In the genomic region with DNA sequence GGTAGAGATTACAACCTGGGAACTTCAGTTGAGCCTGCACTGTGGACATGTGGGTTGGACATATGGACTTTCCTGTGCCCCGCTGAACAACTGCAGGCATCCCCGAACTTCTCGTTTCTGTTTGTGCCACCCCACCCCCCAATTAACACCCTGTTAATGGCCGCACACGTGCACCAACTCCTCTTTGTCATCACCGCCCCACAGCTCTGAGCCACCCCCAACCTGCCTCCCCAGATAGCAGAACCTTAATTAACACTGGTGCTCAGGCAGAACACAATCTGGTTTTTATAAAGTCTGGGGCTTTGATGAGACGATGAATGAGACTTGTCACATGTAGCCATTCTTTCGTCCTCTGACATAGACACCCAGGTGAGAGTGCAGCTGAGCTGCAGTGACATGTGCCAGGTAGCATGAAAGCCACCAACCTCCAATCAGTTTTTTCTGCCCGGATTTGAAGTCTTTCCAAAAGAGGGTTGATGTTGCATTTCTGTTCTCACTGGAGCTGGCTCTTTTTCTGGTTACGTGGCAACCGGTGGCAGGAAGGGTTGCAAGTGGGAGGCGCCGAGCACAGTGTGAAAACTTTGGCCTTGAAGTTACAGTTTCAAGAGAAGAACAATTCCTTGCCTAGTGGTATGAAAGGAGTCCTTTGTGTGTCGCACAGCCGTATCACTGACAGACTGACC, we compare ENCODE assay signal across 12 mouse cellular contexts.
A peak's percentile ranks its signal among the peaks of the same experiment; 100 is the strongest.
DNase-seq lines count a peak whose midpoint lies in the region.
"Had no signal": no experiment of that assay in that cellular context is flagged by ENCODE, and none has a peak within 500 bp of the region (broad histone marks: within the 10 kb centered on the region; RNA-seq: fewer than 3 reads in every experiment).

No protein-coding gene starts in this region.

- H3K36me3 ChIP-seq in limb, embryonic 10.5 days: no peaks in the 10 kb centered on the region
- H3K36me3 ChIP-seq: stomach, embryonic 15.5 days had no signal

- peak overlapping the region; percentile 8; the same call in 1 of the 2 replicates for H3K4me3 ChIP-seq in limb, embryonic 10.5 days
- H3K4me3 ChIP-seq: gastrocnemius, adult 2 months; stomach, embryonic 15.5 days had no signal

- H3K27ac ChIP-seq in limb, embryonic 10.5 days: peak overlapping the region; percentile 66
- H3K27ac ChIP-seq: gastrocnemius, adult 2 months; stomach, embryonic 15.5 days had no signal

- H3K9me3 ChIP-seq in limb, embryonic 10.5 days (replicated peaks): no peaks in the 10 kb centered on the region
- H3K9me3 ChIP-seq: stomach, embryonic 15.5 days had no signal

- H3K27me3 ChIP-seq in limb, embryonic 10.5 days (ENCODE audit: low read depth, poor library complexity, severe bottlenecking): no peaks in the 10 kb centered on the region
- H3K27me3 ChIP-seq: stomach, embryonic 15.5 days had no signal

- H3K4me1 ChIP-seq in limb, embryonic 10.5 days: peaks cover 26% of the 10 kb centered on the region

- peak; percentile 9 for DNase-seq in Muller cell, postnatal 12 days (ENCODE audit: inconsistent ontology term)
- DNase-seq in R1 (ENCODE audit: low read depth, low spot score) (peak; percentile 18), adipocyte (ENCODE audit: low spot score) (no peak)
- DNase-seq in frontal cortex, postnatal 10 days (ENCODE audit: low spot score in 2 of 2): peak; percentile 10 to 16
- DNase-seq in limb, embryonic 10.5 days (ENCODE audit: low spot score): peak; percentile 43
- DNase-seq in adrenal gland, postnatal 10 days: no peak
- no peak for DNase-seq in spleen, postnatal 36 days (ENCODE audit: low spot score in 2 of 2)
- no peak for DNase-seq in heart, postnatal 4 days
- DNase-seq: adrenal gland, adult 8-10 months; gastrocnemius, adult 2 months; lung, postnatal 10 days had no signal

- 57% methylated on average over 15 of the region's 15 CpGs for WGBS in limb, embryonic 10.5 days

Comparison
In these comparisons a context has a peak if more than half of its experiments do, and no peak if none do; other contexts are left out.
1. DNase-seq: peak in Muller cell, postnatal 12 days (single experiment), R1 (single experiment), frontal cortex, postnatal 10 days (2 of 2) and limb, embryonic 10.5 days (single experiment); none in adrenal gland, postnatal 10 days (single experiment), spleen, postnatal 36 days (0 of 2), adipocyte (single experiment) and heart, postnatal 4 days (single experiment).